Mouse (Mus musculus) ES-E14 (cell line): ENCODE results near the gene Aoc1. TPM values are rescaled to one million over a fixed set of nuclear protein-coding genes. Genes with fewer than 3 reads are reported as not detected.

Experiments used
- DNase-seq: peaks from one replicate; pipeline ENCODE4 v3.0.0-alpha.2; 2013; ENCODE audit warnings: low read depth, low spot score
- H3K27ac ChIP-seq: 2 replicates; pipeline ENCODE4 v1.5.1; 2012; ENCODE audit warnings: low read depth, mild to moderate bottlenecking, low read length, moderate library complexity, mixed read lengths; ENCODE audit not compliant: poor library complexity, insufficient read depth, severe bottlenecking
- H3K36me3 ChIP-seq: 2 replicates; pipeline ENCODE4 v1.6.1; 2012; ENCODE audit warnings: mild to moderate bottlenecking, low read length, moderate library complexity, mixed read lengths; ENCODE audit not compliant: control insufficient read depth, poor library complexity, insufficient read depth, severe bottlenecking
- H3K4me1 ChIP-seq, 2 experiments: fragments of 150-350 bp in 1 of 2; sonication (generic) in 1 of 2; 2 replicates each; pipeline ENCODE4 v1.6.1; 2012; ENCODE audit warnings: low read length in 2 of 2, mild to moderate bottlenecking in 1 of 2, mixed read lengths in 1 of 2; ENCODE audit not compliant: control insufficient read depth in 2 of 2, insufficient read depth in 2 of 2, poor library complexity in 1 of 2
- H3K4me3 ChIP-seq, 2 experiments: fragments of 150-350 bp in 1 of 2; sonication (generic) in 1 of 2; 2 replicates each; pipeline ENCODE4 v1.5.1; 2012; ENCODE audit warnings: low read length in 2 of 2, low read depth in 1 of 2, mild to moderate bottlenecking in 1 of 2, mixed read lengths in 1 of 2; ENCODE audit not compliant: insufficient read depth in 1 of 2, poor library complexity in 1 of 2, severe bottlenecking in 1 of 2
- H3K9ac ChIP-seq: 2 replicates; pipeline ENCODE4 v1.6.1; 2012; ENCODE audit warnings: low read depth, mild to moderate bottlenecking, low read length, mixed read lengths; ENCODE audit not compliant: poor library complexity, insufficient read depth, severe bottlenecking
- H3K9me3 ChIP-seq: fragments of 150-350 bp; sonication (generic); 2 replicates; pipeline ENCODE4 v1.6.1; 2012; ENCODE audit warnings: low read depth, mild to moderate bottlenecking, low read length; ENCODE audit not compliant: control insufficient read depth, insufficient read depth
- CHD2 ChIP-seq: IDR thresholded peaks from 2 replicates; pipeline ENCODE4 v1.6.1; 2014; ENCODE audit warnings: mild to moderate bottlenecking, low read depth, low read length, inconsistent platforms
- HCFC1 ChIP-seq: IDR thresholded peaks from 2 replicates; pipeline ENCODE4 v1.6.1; 2012; ENCODE audit warnings: low read length, inconsistent platforms, borderline replicate concordance; ENCODE audit not compliant: insufficient read depth
- MAFK ChIP-seq: IDR thresholded peaks from 2 replicates; pipeline ENCODE4 v1.6.1; 2014; ENCODE audit warnings: mild to moderate bottlenecking, low read depth, low read length, inconsistent platforms; ENCODE audit not compliant: insufficient read depth
- ZC3H11A ChIP-seq: IDR thresholded peaks from 2 replicates; pipeline ENCODE4 v1.6.1; 2012; ENCODE audit warnings: low read depth, mild to moderate bottlenecking, inconsistent platforms, low read length, borderline replicate concordance
- ZNF384 ChIP-seq: IDR thresholded peaks from 2 replicates; pipeline ENCODE4 v1.6.1; 2012; ENCODE audit warnings: low read depth, low read length, inconsistent platforms
- in situ Hi-C, 2 experiments: fragments of 600-800 bp; cut with MboI; formaldehyde crosslinking; loops; one replicate each; pipeline ENCODE4 v1.15.1; 2025; ENCODE audit warnings: low sequenced_read_pairs in 2 of 2, inconsistent platforms in 1 of 2; ENCODE audit not compliant: unreplicated experiment in 2 of 2
- total RNA-seq: library from RNA; depleted of rRNA; stranded (reverse); fragments of 300-350 nt; gene quantifications from 2 replicates; pipeline ENCODE4 v1.2.3, GENCODE M21; 2012

Gene Aoc1
- total RNA-seq, 1 experiment: 0.31 TPM

DNA sequence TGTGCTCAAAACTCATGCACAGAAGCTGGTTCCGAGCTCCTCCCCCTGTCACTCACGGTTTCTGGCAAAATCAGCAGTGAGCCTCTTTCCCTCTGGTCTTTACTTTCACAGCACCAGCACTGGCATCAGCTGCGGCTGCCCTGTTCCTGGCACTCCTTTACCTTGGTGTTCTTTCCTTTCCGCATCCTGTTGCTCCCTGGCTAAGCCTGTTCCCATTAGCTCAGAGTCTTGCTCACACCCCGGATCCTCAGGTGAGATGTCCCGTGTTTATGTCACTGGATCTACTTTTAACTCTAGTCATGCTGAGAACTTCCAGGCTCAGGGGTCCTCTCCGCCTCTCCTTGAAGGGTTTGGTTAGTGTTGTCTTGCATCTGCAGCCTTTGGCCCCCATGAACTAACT is 35.2 kb upstream of the Aoc1 start:
- Histone ChIP-seq H3K4me1 (no peaks in the 10 kb centered on the region), H3K9me3 (no peaks in the 10 kb centered on the region), H3K9ac (no peak overlapping the region), H3K4me3 (no peak overlapping the region), H3K27ac (no peak overlapping the region), H3K36me3 (no peaks in the 10 kb centered on the region; the same call in 1 of the 2 replicates)
- DNase-seq: no peak
- TF ChIP-seq CHD2: no peak
- no peak for TF ChIP-seq HCFC1
- TF ChIP-seq ZC3H11A: no peak
- TF ChIP-seq MAFK: no peak
- TF ChIP-seq ZNF384: no peak
- in situ Hi-C loops: no loop called here

DNA sequence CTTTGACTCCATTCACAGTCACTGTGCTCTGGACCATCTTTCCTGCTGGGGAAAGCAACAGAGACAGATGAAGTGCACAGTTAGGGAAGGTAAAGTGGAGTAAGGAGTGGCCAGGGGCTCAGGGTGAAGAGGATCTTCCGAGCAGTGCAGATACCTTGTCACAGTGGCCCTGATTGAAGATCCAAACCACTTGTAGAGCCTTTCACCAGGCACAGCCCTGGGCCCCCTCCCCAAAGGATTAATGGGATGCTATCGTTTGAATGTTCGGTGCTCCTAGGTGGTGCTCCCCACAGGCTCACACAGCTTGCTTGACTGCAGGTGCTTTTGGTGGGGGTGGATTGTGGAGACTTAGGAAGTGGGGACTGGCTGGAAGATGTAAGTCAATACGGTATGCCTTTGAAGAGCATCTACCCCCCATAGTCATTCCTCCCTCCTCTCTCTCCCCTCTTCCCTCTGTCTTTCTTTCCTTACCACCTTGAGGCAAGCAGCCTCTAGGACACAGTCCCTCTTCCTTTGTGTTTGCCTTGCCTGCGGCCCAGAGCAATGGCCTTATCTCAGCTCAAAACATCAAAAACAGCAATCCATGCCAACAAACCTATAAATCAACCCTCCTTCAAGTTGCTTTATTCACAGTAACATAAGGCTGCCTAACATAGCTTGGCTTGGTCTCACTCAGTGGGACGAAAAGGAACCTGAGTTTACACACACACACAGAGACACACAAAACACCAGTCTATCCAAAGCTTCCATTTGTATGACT is 34.2 kb upstream of the Aoc1 start:
- Histone ChIP-seq H3K4me1 (no peaks in the 10 kb centered on the region), H3K27ac (no peak overlapping the region), H3K9ac (no peak overlapping the region), H3K36me3 (no peaks in the 10 kb centered on the region), H3K4me3 (no peak overlapping the region), H3K9me3 (no peaks in the 10 kb centered on the region)
- TF ChIP-seq MAFK: no peak
- no peak for TF ChIP-seq HCFC1
- TF ChIP-seq ZNF384: no peak
- TF ChIP-seq ZC3H11A: no peak
- no peak for TF ChIP-seq CHD2
- in situ Hi-C loops: no loop called here
- no peak for DNase-seq

GRCm38 (mm10) chr6:48840371-48840969 is 32.2 kb upstream of the Aoc1 start, which contains the start of gene Tmem176a:
Gene Tmem176a, plus strand, starts transcription at chr6:48840919.
- TF ChIP-seq HCFC1 (no peak), ZC3H11A (no peak), ZNF384 (no peak), CHD2 (no peak), MAFK (no peak)
- no peak for DNase-seq
- Histone ChIP-seq H3K4me3 (no peak within 1 kb of the TSS), H3K9me3 (no peaks in the 10 kb centered on the region), H3K4me1 (no peaks in the 10 kb centered on the region), H3K36me3 (no peaks in the 10 kb centered on the region), H3K9ac (no peak within 1 kb of the TSS), H3K27ac (no peak within 1 kb of the TSS)
- in situ Hi-C loops: no loop called here

GRCm38 (mm10) chr6:48840973-48841625 is 31.6 kb upstream of the Aoc1 start, which contains the start of gene Tmem176b:
Gene Tmem176b, minus strand, starts transcription at chr6:48841496.
- Histone ChIP-seq H3K36me3 (no peaks in the 10 kb centered on the region), H3K4me1 (no peaks in the 10 kb centered on the region), H3K9ac (no peak within 1 kb of the TSS), H3K27ac (no peak within 1 kb of the TSS), H3K4me3 (no peak within 1 kb of the TSS), H3K9me3 (no peaks in the 10 kb centered on the region)
- in situ Hi-C loops: no loop called here
- TF ChIP-seq ZNF384 (no peak), CHD2 (no peak), ZC3H11A (no peak), MAFK (no peak), HCFC1 (no peak)
- no peak for DNase-seq
